Mouse (Mus musculus) heart, adult 8-10 months (tissue): ENCODE results near the gene Gm3625. TPM values are rescaled to one million over a fixed set of nuclear protein-coding genes. Genes with fewer than 3 reads are reported as not detected.

Experiments
- DNase-seq: peaks from one replicate; pipeline ENCODE4 v3.0.0; 2022; ENCODE audit warnings: low spot score
- total RNA-seq, 4 experiments: library from RNA; stranded (reverse); gene quantifications; 2 replicates each; pipeline ENCODE4 v1.2.4; 2022

Gm3625 gene
- not detected for total RNA-seq

DNA sequence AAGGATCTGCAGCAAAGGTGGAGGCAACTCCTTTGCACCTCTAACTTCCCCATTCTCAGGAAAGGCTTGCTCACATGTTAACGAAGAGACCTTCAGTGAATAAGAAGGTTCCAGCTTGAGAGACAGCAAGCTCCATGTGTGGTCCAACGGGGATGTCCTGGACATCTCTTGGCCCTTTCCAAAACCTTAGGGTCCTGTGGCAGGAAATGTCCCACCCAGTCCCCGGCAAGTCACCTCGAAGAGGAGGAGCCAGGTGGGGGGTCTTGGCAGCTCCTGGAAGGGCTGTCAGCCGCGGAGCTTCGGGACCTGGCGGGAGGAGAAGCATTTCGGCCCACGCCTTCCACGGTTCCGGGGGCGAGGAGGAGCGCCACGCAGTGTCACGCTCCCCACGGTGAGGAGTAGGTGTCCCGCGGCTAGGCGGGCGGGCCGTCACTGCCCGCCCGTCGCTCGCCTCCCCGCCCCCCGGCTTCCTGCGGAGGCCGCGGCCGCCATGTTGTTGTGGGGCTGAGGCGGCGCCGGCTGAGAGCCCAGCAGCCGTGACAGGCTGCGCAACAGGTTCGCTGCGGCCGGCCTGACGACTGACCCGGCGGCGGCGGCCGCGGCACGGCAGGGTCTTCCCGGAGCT lies at the start of gene Gm3625, which contains the start of gene Itsn2:
Gene Gm3625, minus strand, starts transcription at position 387 of the 625 bp plus-strand sequence.
Gene Itsn2, plus strand, starts transcription at position 98 of the 625 bp plus-strand sequence.
- DNase-seq: peak; percentile 62

DNA sequence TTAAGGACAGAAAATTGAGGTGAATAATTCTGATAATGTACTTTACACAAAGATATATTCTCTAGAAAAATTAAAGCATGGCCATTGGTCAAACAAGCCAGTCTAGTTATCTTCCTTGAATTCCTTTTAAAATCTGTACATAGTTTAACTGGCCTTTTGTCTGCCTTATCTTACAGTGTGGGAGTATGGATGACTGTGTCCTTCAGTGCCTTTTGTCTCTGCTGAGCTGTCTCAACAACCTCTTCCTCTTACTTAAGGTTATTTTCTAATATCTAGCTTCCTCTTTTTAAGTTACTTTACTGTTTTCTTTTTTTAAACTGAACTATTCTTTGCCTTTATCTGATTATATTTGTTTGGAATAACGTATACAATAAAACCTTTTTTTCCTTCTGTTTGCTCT lies 48.0 kb upstream of the Gm3625 start:
- no peak for DNase-seq

DNA sequence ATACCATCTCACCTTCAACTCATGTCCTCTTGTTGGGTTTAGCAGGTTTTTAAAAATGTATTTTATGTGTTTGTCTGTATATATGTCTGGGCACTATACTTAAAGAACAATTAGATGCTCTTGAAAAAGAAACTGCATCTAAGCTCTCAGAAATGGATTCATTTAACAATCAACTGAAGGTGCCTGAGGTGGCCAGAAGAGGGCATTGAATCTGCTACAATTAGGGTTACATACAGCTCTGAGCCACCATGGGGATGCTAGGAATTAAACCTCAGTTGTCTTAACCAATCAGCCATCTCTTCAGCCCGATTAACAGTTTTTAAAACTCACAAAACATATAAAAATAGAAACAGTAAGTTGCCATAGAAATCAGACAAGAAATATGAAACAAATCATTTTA lies 45.7 kb upstream of the Gm3625 start:
- DNase-seq: no peak

DNA sequence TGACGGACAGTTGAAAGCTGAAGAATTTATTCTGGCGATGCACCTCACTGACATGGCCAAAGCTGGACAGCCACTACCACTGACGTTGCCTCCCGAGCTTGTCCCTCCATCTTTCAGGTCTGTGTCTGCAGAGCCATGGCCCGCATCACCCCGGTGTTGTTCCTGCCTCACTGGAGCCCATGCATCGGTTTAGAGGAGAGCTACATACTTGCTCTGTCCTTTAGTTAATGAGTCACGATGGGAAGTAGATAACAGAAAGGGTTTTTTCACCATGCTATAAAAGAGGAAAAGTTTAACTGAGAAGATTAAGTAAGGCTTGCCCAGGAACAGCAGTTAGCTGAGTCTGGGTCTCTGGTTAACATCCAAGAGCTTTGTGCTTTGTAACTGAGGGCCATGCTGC lies 40.2 kb upstream of the Gm3625 start:
- no peak for DNase-seq

DNA sequence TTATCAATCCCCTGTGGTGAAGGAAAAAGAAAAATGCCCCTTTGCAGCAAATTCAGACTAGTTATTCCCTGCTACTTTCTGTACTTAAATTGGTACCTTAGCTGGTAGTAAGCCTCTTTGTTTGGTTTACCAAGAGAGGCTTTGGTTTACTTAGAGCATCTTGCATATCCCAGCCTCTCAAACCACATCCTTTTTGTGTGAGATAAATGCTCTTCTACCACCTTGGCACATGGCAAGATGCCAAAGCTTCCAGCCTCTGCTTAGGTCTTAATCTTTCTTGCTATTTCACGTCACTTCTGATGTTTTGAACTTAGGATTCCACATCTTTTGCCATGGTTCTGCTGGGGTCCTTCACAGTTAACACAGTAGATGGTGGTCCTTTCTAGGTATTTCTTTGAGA lies 31.5 kb upstream of the Gm3625 start:
- no peak for DNase-seq

DNA sequence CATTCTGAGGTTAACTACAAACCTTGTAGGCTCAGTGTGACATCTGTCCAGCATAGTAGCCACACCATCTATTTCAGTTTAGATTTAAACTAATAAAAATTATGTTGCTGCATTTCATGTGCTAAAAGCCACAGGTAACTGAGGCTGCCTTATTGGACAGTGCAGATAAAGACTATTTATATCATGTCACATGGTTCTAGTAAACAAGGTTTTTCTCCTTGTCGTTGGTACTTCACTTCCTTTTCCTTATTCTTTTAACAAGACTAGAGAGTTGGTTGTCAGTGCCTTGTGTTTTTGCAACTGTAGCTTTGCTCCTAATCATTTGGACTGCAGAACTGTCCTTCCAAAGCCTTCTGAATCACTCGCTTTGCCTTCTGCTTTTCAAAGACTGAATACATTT lies 22.0 kb upstream of the Gm3625 start:
- DNase-seq: no peak

DNA sequence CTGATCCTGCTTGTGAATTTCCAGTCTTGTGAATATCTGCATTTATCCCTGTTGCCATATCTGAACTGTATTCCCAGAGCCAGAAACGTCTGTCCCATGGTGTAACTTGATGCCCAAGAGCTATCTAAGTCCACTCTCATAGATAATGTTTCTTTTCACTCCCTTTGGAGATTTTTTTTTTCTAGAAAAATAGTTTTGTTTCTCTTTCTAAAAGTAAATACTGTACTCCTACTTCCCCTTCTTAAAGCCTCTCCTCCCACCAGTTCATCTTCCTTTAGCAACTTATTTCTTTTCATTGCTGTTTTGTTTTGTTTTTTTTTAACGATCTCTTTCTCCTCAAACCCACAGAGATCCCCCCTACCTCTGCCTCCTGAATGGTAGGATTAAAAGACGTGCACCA lies 13.9 kb upstream of the Gm3625 start:
- DNase-seq: no peak

DNA sequence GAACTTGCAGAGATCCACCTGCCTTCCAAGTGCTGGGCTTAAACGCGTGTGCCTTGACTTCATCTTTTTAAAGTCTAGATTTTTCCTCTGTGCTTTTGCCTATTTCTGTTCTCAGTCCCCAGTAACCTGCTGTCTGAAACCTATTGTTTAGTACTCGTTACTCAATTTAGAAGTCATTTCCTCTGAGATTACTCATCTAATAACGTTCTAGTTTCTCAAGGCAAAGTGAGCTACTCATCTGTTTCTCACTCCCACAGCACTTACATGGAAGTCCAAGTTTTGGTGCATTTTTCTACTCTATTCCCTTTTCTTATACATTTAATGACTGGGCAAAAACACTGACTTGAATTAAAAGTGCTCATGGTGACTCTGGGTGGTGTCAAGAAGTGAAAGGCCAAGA lies 7.0 kb upstream of the Gm3625 start:
- DNase-seq: no peak

DNA sequence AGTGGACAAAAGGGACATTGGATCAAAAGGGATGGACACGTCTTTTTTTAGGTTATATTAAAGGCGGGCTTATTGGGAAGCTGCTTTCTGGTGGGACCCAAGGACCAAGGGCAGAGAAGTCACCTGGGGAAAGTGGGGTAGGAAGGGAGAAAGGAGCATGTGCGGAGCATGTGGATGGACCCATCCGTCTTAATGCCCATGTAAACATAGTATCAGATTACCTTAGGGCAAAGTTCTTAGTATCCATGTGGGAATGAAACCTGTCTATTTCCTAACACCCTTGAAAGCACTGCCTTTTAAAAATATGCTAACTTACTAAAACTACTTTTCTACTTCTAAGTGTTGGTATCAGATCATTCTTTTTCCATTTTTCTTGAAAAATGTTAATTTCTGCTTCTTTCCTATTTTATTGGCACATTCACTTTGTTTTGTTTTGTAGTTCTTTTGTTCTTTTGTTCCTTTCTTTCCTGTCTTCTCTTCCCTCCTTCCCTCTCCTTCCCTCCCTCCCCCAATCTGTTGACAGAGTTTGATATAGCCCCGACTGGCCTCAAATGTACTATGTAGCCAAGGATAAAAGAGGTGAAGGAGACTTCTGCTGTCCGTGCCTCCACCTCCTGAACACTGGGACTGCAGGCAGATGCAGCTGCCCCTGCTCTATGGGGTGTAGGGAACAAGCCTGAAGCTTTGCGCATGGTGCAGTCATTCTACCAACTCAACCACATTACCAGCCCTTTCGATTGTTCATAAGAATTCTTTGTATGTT lies 6.1 kb upstream of the Gm3625 start:
- no peak for DNase-seq

DNA sequence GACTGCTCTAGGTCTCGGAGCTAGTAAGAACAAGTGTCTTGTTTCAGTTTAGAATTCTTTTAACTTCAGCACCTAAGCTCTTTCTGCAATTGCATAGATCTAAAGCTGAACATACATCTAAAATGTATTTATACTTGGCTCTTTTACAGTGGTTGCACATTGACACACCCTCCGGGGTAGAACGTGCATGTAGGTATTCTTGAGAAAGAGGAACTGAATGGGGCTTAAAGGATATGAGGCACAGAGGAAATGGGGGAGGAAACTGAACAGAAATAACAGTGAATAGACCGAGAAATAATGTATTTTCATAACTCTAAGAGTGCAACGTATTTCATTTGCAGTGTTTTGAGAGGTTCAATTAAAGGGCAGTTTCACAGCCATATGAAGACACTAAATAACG lies 2.3 kb upstream of the Gm3625 start:
- DNase-seq: no peak

DNA sequence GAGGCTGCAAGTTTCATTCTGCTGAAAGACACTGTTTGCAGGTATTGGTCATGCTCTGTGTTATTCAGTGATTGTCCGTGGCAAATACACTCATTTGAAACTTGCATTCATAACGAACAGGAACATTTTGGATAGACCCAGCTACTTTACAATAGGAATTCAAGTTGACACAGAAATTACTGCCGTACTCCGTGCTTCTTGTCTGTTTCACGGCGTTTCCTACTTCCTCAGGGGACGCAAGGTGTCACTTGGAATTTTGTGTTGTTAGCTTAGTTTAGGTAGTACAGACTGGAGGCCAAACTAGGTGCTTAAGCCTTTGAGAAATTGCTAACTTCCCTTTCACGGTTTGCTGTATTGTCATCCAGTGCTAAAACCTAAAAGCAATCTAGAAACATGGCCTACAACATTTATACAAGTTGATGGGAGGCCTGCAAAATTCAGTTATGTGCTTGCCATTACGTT lies 1.2 kb upstream of the Gm3625 start:
- no peak for DNase-seq

DNA sequence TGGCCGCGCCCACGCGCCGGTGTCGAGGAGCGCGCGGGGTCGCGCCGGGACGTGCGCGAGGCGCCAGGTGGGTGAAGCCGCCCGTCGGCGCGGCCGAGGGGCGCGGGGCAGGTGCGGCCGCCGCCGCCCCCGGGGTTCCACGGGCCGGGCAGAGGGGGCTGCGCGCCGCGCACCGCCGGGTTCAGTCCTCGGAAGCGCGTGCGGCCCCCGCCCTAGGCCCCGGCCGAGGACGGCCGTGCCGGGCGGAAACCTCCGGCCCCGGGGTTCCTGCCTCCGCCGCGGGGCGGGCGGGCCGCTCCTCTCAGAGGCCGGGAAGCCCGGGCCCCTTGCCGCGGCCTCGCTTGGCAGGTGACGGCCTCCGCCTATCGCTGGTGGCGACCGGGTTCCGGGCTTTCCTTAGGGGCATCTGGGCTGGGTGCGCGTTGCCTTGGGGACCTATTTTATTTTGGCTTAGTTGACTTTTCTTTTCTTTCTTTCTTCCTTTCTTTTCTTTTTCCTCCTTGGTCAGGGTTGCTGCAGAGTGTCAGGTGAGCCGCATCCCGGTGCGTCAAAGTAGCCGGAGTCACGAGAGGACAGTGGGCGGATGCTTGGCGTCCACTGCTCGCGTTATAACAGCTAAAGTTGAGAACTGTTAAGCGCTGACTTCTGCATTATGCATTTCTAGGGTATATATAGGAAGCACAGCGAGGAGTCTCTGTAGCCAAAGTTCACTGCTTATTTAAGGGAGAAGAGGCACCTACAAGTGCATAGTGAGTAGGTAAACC lies 621 bp upstream of the Gm3625 start:
- peak; percentile 20 for DNase-seq

DNA sequence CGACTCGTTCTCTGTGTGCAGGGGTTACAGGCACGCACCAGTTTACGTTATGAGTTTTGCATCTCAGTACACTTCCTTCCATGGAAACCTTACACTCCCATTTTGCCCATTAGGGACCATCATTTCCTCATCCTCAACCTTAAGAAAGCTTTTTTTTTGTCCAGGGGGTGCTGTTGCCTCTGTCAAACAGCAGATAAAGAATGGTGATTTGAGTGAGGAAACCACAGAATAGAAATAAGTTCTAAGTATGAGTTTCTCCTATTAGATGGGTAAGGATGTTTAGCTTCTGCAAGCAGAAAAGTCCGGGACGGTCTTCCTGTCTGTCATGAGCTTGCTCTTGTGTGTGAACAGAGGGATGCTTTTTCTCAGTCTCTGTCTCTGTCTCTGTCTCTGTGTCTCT lies 702 bp downstream of the Gm3625 start:
- DNase-seq: no peak

DNA sequence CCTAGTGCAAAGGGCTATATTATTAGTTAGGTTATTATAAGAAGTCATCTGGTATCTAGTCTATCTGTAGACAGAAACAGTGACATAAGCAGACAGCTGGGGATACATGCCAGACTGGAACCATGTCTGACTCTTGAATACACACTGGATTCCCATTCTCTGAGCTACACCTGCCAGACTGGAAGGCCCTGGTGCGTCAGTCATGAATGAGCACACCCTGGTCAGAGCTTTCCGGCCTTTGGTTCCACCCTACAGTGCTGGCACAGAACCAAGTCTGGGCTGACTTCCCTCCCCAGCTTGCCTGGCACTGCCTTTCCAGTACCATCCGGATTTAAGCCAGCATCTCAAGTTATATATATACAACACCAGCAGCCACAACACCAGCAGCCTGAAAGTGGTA lies 4.1 kb downstream of the Gm3625 start:
- peak; percentile 10 for DNase-seq

DNA sequence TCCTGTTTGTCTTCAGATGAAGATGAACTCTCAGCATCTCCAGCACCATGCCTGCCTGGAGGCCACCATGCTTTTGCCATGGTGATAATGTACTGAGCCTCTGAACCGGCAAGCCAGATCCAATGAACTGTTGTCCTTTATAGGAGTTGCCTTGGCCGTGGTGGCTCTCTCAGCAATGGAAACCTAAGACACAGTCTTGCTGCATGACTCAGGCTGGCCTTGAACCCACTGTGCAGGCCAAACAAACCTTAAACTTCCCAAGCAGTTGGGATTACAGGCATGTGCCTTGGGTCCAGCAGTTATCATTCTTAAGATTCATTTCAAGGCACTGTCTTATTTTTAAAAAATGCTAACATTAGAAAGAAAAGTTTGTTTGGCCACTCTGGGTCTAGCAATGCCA lies 4.9 kb downstream of the Gm3625 start:
- no peak for DNase-seq

DNA sequence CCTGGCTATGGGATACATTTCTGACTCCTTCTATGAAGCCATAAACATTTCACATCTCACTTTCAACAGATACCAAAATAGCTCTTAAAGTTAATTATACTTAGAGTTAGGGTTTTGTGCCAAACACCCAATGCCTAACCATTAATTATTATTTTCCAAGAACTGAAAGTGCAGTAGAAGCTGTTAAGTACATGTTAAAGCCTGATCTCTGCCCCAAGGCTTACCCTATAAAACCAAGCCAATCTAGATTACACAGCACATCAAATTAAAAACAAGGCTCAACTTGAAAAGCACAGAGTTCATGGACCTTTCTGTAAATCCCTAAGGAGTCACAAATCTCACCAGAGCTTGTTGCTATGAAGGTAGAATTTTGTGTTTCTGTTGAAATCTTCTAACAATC lies 10.4 kb downstream of the Gm3625 start:
- DNase-seq: no peak

DNA sequence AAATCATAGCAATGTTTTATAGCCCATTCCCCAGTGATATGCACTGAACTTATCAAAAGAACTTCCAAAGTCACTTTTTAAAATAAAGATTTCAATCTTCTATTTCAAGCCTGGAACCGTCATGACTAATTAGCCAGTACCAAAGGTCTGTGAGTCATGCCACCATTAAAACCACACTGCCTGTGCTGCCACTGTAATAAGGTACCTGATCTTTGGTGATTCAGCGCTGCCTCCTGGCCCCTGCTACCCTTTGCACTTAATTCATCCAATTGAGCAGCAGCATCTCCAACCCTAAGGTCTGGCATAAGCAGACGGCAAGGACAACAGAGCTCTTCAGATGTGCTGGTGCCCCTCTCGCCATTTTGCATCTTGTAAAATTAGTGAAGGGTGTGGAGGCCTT lies 18.7 kb downstream of the Gm3625 start:
- DNase-seq: no peak

DNA sequence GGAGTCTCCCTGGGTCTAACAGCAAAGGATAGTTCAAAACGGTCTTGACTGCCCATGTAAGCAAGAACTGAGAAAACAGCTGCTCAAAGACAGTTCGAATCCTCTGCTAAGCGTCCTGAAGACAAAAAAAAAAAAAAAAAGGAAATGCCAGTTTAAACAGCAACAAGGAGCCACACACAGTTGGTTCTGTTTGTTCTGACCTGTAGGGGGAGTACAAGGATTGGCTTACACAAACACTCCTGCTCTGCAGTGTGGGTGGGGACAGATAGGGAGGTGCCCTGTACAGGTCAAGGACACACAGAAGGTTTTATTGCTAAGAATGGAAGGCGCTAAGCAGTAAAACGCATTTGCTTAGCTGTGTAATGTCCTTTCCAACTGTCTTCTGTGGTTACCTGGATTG lies 20.9 kb downstream of the Gm3625 start:
- peak; percentile 42 for DNase-seq

DNA sequence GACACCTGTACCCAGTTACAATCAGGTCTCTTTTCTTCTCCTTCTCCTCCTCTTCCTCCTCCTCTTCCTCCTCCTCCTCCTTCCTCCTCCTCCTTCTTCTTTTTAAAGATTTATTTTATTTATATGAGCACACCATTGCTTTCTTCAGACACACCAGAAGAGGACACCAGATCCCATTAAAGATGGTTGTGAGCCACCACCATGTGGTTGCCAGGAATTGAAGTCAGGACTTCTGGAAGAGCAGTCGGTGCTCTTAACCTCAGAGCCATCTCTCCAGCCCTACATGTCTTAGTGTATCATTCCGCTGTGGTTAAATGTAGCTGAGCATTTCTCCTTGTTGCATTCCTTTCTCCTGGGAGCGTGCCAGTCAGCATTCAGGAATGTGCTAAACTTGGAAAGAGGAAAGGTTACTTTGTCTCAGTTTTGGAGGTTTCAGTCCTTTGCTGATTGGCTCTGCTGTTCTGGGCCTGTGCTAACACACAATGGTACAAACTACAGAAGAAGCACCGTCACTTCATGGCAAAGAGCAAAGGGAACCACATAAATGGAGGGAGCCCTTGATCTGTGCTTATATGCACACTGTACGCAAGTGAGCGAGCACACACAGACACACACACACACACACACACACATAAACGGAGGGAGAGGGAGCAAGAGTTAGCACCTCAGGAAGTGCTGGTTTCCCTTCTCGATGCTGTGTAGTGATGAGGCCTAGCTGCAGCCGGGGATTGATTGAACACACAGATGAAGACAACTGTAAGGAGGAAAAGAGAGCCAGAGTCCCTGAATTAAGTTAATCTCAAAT lies 34.0 kb downstream of the Gm3625 start:
- no peak for DNase-seq

DNA sequence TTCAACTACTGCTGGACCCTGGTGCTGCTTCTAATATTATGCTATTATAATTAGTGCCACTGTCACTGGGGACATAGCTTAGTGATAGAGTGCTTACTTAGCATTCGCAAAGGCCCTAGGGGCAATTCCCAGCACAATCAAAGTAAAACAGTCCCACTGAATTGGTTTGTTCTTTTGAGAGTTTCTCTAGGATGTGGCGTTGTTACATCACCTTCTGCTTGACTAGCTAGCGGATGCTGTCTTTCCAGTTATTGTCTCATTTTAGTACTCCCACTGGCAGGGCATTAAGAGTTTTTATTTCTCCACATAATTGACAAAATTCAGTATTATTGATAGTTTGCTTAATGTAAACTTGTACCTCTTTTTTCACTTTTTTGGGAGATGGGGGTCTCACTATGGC lies 34.7 kb downstream of the Gm3625 start:
- DNase-seq: no peak

DNA sequence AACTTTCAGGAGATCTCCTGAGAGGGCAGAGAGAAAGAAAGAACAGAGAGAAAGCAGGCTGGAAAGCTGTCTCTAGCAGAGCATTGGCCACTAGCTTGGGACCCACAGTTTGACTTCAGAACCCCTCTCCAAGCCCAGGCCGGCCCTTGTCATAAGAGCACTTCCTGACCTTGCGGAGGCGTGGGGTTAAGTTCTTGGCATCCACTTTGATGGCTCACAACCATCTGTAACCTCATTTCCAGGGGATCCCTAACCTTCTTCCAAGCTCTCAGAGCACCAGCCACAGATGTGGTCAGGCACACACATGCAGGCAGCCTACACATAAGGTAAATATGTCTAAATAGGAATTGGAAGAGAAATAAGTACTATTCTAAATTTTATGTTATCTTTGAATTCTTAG lies 35.3 kb downstream of the Gm3625 start:
- no peak for DNase-seq

DNA sequence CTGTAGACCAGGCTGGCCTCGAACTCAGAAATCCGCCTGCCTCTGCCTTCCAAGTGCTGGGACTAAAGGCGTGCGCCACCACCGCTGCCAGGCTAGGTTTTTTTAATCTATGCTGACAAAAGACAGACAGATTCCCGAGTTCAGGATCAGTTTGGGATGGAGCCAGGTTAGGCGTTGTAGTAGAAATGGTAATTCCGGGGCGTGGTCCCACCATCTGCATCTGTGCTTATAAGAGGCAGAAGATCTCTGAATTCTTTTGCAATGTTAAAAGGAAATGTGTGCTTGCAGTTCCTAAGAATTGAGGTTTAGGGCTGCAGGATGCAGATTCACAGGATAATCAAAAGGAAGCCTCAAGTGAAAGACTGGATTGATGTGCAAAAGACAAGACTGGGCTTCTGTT lies 35.8 kb downstream of the Gm3625 start:
- DNase-seq: no peak
